Mouse (Mus musculus): ENCODE measurements around the gene Tmprss2. TPM values are rescaled to one million over a fixed set of nuclear protein-coding genes. Genes with fewer than 3 reads are reported as not detected.

Gene Tmprss2
- 143 and 158 TPM in 2 replicates for polyA plus RNA-seq (2015; fragmentation: Nextera tagmentation; extraction: Ambion mirVana)

DNA sequence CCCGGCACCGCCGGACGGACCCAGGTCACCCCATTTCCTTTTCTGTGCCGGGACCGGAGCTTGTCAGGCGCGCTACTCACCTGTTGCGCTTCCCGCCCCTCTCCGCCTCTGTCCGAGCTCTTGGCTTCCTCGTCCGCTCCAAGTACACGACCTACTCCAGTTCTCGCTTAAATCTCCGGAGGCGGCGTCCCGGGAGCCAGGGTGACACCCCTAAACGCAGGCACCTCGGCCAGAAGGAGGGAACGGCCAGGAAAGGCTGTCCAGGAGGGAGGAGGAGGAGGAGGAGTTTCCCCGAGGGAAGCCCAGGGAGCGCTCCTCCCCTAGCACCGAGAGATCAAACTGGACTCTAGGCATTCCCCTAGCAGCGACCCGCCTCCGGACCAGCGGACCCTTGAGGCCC is at the start of gene Tmprss2:
TSS of gene Tmprss2 (minus strand) at position 257 of the 400 bp plus-strand sequence.

Other genes starting within 250 kb of the Tmprss2 start
- gene Mx1, start 148.3 kb downstream of the Tmprss2 start, polyA plus RNA-seq (2015; fragmentation: Nextera tagmentation; extraction: Ambion mirVana), result 0.23 and 0.35 TPM in 2 replicates
- 0.16 TPM in 1 of 2 replicates, not detected in the other for gene Fam3b, start 96.4 kb downstream of the Tmprss2 start, polyA plus RNA-seq (2015; fragmentation: Nextera tagmentation; extraction: Ambion mirVana)
- gene Ripk4, start 152.6 kb upstream of the Tmprss2 start, polyA plus RNA-seq (2015; fragmentation: Nextera tagmentation; extraction: Ambion mirVana), result 19.4 and 20.4 TPM in 2 replicates
- gene Prdm15, start 240.7 kb upstream of the Tmprss2 start, polyA plus RNA-seq (2015; fragmentation: Nextera tagmentation; extraction: Ambion mirVana), result 3.5 and 3.9 TPM in 2 replicates